Mouse (Mus musculus): Measurements from ENCODE around the gene Ccdc51. TPM values are rescaled to one million over a fixed set of nuclear protein-coding genes. Genes with fewer than 3 reads are reported as not detected.

Gene Ccdc51
- polyA plus RNA-seq, 1 experiment from 2014 or later = 6.8 TPM

DNA sequence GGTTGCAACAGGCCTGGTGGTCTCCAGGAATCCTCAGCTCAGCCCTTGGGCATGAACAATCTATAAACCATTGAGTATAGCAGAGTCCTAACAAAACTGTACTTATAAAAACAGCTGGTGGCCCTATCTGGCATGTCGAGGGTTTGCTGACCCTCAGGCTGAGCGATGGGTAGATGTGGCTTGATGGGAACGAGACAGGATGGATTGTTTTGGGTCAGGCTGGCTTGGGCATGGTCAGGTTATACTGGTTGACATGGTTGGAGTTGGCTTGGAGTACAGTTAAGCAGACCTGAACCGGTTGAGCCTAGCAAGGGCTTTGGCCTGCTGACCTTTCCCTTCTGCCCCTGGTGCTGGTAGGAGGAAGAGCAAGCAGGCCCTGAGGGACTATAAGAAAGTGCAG is 28.8 kb downstream of the Ccdc51 start:
- 77% methylated on average over 4 of the region's 4 CpGs for WGBS
- Histone ChIP-seq H3K4me1 (ENCODE audit: insufficient read depth, low read depth, low read length) (no peaks in the 10 kb centered on the region), H3K9ac (replicated peaks; ENCODE audit: low read depth) (no peak overlapping the region), H3K27ac (ENCODE audit: low read length) (no peak overlapping the region), H3K27me3 (replicated peaks; ENCODE audit: insufficient read depth, low read length) (no peaks in the 10 kb centered on the region), H3K36me3 (ENCODE audit: insufficient read depth, low read length) (peaks cover 6% of the 10 kb centered on the region), H3K4me2 (replicated peaks; ENCODE audit: low read depth, low read length) (no peak overlapping the region), H3K4me3 (ENCODE audit: low read depth, low read length) (no peak overlapping the region), H3K9me3 (ENCODE audit: low read length) (no peaks in the 10 kb centered on the region)
- ATAC-seq (no peak), DNase-seq (ENCODE audit: low spot score) (no peak)
- TF ChIP-seq EP300 (IDR thresholded peaks at IDR 0.05) (no peak), CTCF (IDR thresholded peaks at IDR 0.05) (no peak)

DNA sequence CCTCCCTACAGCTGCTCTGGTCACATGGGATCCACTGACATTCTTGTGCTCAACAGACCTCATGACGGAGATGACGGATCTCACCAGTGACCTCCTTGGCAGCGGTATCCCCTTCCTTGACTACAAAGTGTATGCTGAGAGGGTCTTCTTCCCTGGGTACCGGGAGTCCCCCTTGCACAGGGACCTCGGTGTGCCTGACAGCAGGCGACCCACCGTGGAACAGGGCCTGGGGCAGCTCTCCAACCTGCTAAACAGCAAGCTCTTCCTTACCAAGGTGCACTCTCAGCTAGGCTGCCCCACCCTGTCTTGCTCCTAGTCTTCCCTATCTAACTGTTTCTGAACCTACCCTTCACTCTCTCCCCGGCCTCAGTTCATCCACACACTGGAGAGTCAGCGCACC is 29.3 kb downstream of the Ccdc51 start:
- Histone ChIP-seq H3K27me3 (replicated peaks; ENCODE audit: insufficient read depth, low read length) (no peaks in the 10 kb centered on the region), H3K9ac (replicated peaks; ENCODE audit: low read depth) (no peak overlapping the region), H3K4me3 (ENCODE audit: low read depth, low read length) (no peak overlapping the region), H3K4me2 (replicated peaks; ENCODE audit: low read depth, low read length) (no peak overlapping the region), H3K9me3 (ENCODE audit: low read length) (no peaks in the 10 kb centered on the region), H3K27ac (ENCODE audit: low read length) (no peak overlapping the region), H3K36me3 (ENCODE audit: insufficient read depth, low read length) (peaks cover 6% of the 10 kb centered on the region), H3K4me1 (ENCODE audit: insufficient read depth, low read depth, low read length) (no peaks in the 10 kb centered on the region)
- DNase-seq (ENCODE audit: low spot score) = no peak
- ATAC-seq = no peak
- TF ChIP-seq EP300 (IDR thresholded peaks at IDR 0.05) (no peak), CTCF (IDR thresholded peaks at IDR 0.05) (no peak)
- WGBS = 93% methylated on average over 9 of the region's 9 CpGs

DNA sequence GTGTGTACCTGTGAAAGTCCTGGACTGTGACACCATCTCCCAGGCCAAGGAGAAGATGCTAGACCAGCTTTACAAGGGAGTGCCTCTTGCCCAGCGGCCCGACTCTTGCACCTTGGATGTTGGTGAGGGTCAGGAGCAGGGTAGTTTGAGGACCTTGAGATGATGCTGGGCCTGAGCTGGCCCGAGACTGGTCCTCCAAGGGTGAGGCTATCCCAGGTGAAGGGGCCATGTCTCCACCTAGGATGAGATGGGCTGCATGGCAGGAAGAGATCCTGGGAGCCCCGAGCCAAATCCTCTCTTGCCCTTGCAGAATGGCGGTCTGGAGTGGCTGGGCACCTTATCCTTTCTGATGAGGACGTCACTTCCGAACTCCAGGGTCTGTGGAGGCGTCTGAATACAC is 31.0 kb downstream of the Ccdc51 start:
- no peak for ATAC-seq
- no peak for DNase-seq (ENCODE audit: low spot score)
- WGBS = 88% methylated on average over 8 of the region's 8 CpGs
- H3K9me3 ChIP-seq (ENCODE audit: low read length) = no peaks in the 10 kb centered on the region
- TF ChIP-seq CTCF (IDR thresholded peaks at IDR 0.05) (no peak), EP300 (IDR thresholded peaks at IDR 0.05) (no peak)
- no peak overlapping the region for H3K27ac ChIP-seq (ENCODE audit: low read length)
- no peaks in the 10 kb centered on the region for H3K4me1 ChIP-seq (ENCODE audit: insufficient read depth, low read depth, low read length)
- no peak overlapping the region for H3K9ac ChIP-seq (replicated peaks; ENCODE audit: low read depth)
- H3K4me3 ChIP-seq (ENCODE audit: low read depth, low read length) = no peak overlapping the region
- no peak overlapping the region for H3K4me2 ChIP-seq (replicated peaks; ENCODE audit: low read depth, low read length)
- H3K36me3 ChIP-seq (ENCODE audit: insufficient read depth, low read length) = peaks cover 8% of the 10 kb centered on the region
- no peaks in the 10 kb centered on the region for H3K27me3 ChIP-seq (replicated peaks; ENCODE audit: insufficient read depth, low read length)

DNA sequence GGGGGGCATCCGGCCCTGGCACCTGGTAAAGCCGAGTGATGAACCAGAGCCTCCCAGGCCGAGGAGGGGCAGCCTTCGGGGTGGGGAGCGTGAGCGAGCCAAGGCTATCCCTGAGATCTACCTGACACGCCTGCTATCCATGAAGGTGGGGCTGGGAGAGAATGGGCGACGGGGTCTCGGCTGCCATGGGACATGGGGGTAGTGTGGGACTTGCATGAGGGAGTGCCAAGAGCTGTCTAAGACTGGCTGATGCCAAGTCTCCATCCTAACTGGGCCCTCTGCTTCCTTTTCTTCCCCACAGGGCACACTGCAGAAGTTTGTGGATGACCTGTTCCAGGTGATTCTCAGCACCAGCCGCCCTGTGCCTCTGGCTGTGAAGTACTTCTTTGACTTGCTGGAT is 32.0 kb downstream of the Ccdc51 start:
- Histone ChIP-seq H3K4me2 (replicated peaks; ENCODE audit: low read depth, low read length) (no peak overlapping the region), H3K4me1 (ENCODE audit: insufficient read depth, low read depth, low read length) (no peaks in the 10 kb centered on the region), H3K27ac (ENCODE audit: low read length) (no peak overlapping the region), H3K9me3 (ENCODE audit: low read length) (no peaks in the 10 kb centered on the region), H3K27me3 (replicated peaks; ENCODE audit: insufficient read depth, low read length) (no peaks in the 10 kb centered on the region), H3K36me3 (ENCODE audit: insufficient read depth, low read length) (peaks cover 9% of the 10 kb centered on the region), H3K4me3 (ENCODE audit: low read depth, low read length) (no peak overlapping the region), H3K9ac (replicated peaks; ENCODE audit: low read depth) (no peak overlapping the region)
- DNase-seq (ENCODE audit: low spot score) (no peak), ATAC-seq (no peak)
- TF ChIP-seq EP300 (IDR thresholded peaks at IDR 0.05) (no peak), CTCF (IDR thresholded peaks at IDR 0.05) (no peak)
- WGBS = 89% methylated on average over 11 of the region's 11 CpGs

DNA sequence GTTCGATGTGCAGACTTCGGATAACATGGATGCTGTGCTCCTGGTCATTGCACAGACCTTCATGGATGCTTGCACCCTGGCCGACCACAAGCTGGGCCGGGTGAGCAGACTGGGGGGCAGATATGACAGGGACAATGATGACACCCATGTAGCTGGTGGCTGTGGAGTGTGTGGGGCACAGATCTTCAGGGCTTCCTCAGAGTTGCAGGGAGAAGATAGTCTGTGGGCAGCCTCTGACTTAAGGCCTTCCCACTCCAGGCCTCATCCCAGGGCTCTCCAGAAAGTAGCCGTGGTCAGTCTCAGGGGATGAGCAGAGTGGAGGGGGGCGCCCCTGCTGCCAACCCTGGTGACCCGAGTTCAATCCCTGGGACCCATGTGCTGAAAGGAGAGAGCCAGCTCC is 32.6 kb downstream of the Ccdc51 start:
- Histone ChIP-seq H3K9ac (replicated peaks; ENCODE audit: low read depth) (no peak overlapping the region), H3K4me2 (replicated peaks; ENCODE audit: low read depth, low read length) (no peak overlapping the region), H3K36me3 (ENCODE audit: insufficient read depth, low read length) (peaks cover 9% of the 10 kb centered on the region), H3K9me3 (ENCODE audit: low read length) (no peaks in the 10 kb centered on the region), H3K4me1 (ENCODE audit: insufficient read depth, low read depth, low read length) (no peaks in the 10 kb centered on the region), H3K27ac (ENCODE audit: low read length) (no peak overlapping the region), H3K4me3 (ENCODE audit: low read depth, low read length) (no peak overlapping the region), H3K27me3 (replicated peaks; ENCODE audit: insufficient read depth, low read length) (no peaks in the 10 kb centered on the region)
- 87% methylated on average over 7 of the region's 7 CpGs for WGBS
- TF ChIP-seq CTCF (IDR thresholded peaks at IDR 0.05) (no peak), EP300 (IDR thresholded peaks at IDR 0.05) (no peak)
- no peak for DNase-seq (ENCODE audit: low spot score)
- ATAC-seq = no peak

DNA sequence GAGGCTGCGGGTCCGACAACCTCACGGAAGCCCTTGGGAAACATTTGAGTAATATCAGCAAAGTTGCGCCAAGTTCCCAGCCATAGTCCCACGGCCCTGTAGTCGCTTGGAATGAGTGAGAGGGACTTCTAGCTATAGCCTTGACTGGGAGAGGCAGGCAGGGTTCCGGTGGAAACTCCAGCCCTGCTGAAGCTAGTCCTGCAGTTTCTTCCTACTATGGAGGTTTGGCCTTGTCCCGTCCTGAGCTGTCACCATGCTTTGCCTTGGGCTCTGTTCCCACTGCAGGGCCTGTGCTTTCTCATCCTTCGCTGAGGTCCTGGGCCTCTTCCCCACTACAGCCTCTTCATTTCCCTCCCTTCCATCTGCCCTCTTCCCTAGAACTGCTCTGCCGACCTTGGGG is 33.9 kb downstream of the Ccdc51 start:
- Histone ChIP-seq H3K9me3 (ENCODE audit: low read length) (no peaks in the 10 kb centered on the region), H3K4me1 (ENCODE audit: insufficient read depth, low read depth, low read length) (no peaks in the 10 kb centered on the region), H3K27me3 (replicated peaks; ENCODE audit: insufficient read depth, low read length) (no peaks in the 10 kb centered on the region), H3K4me3 (ENCODE audit: low read depth, low read length) (no peak overlapping the region), H3K27ac (ENCODE audit: low read length) (no peak overlapping the region), H3K9ac (replicated peaks; ENCODE audit: low read depth) (no peak overlapping the region), H3K36me3 (ENCODE audit: insufficient read depth, low read length) (peaks cover 9% of the 10 kb centered on the region), H3K4me2 (replicated peaks; ENCODE audit: low read depth, low read length) (no peak overlapping the region)
- TF ChIP-seq EP300 (IDR thresholded peaks at IDR 0.05) (no peak), CTCF (IDR thresholded peaks at IDR 0.05) (no peak)
- ATAC-seq (no peak), DNase-seq (ENCODE audit: low spot score) (no peak)
- WGBS = 83% methylated on average over 10 of the region's 10 CpGs

DNA sequence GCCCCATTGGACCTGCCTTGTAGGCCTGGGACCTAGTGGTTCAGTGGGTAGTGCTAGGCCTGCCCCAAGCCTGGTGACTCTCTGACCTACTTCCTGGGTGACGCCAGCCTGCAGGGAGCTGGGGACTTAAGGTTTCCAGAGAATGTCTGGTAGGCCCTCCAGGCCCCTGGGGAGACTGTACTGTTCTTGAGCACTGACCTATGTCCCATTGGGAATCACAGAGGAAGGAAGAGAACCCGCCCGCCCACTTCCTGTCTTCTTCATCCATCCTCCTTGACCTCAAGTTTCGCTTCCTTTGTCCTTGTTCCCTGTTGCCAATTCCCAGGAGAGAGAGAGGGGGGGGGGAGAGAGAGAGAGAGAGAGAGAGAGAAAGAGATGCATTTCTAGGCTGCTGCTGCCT is 35.8 kb downstream of the Ccdc51 start:
- Histone ChIP-seq H3K27me3 (replicated peaks; ENCODE audit: insufficient read depth, low read length) (no peaks in the 10 kb centered on the region), H3K9me3 (ENCODE audit: low read length) (no peaks in the 10 kb centered on the region), H3K4me3 (ENCODE audit: low read depth, low read length) (no peak overlapping the region), H3K9ac (replicated peaks; ENCODE audit: low read depth) (no peak overlapping the region), H3K4me1 (ENCODE audit: insufficient read depth, low read depth, low read length) (no peaks in the 10 kb centered on the region), H3K4me2 (replicated peaks; ENCODE audit: low read depth, low read length) (no peak overlapping the region), H3K27ac (ENCODE audit: low read length) (peak overlapping the region; percentile 27), H3K36me3 (ENCODE audit: insufficient read depth, low read length) (peaks cover 9% of the 10 kb centered on the region; the same call in 1 of the 2 replicates)
- 68% methylated on average over 4 of the region's 4 CpGs for WGBS
- ATAC-seq (peak; percentile 58), DNase-seq (ENCODE audit: low spot score) (peak; percentile 59)
- no peak for TF ChIP-seq CTCF (IDR thresholded peaks at IDR 0.05)
- no peak for TF ChIP-seq EP300 (IDR thresholded peaks at IDR 0.05)

Data from lung, postnatal 0 days (tissue).